Mouse (Mus musculus) heart, adult 2 months (tissue): ENCODE data around the gene Olfr1291-ps1. TPM values are rescaled to one million over a fixed set of nuclear protein-coding genes. Genes with fewer than 3 reads are reported as not detected.

ENCODE experiments used
- DNase-seq, 2 experiments: peaks; one replicate each; pipeline ENCODE4 v3.0.0; 2021
- H3K27ac ChIP-seq: fragments of 200-600 bp; 2 replicates; pipeline ENCODE4 v1.8.1; 2022
- H3K27me3 ChIP-seq: fragments of 200-500 bp; 2 replicates; pipeline ENCODE4 v1.6.1; 2012; ENCODE audit warnings: mild to moderate bottlenecking, low read length, inconsistent platforms, mixed read lengths; ENCODE audit not compliant: control insufficient read depth, insufficient read depth
- H3K36me3 ChIP-seq: fragments of 200-500 bp; 2 replicates; pipeline ENCODE4 v1.6.1; 2012; ENCODE audit warnings: low read length, inconsistent platforms; ENCODE audit not compliant: control insufficient read depth, insufficient read depth
- H3K4me1 ChIP-seq: fragments of 200-500 bp; 2 replicates; pipeline ENCODE4 v1.6.1; 2011; ENCODE audit warnings: low read length; ENCODE audit not compliant: control insufficient read depth, insufficient read depth
- H3K4me3 ChIP-seq: fragments of 200-600 bp; 2 replicates; pipeline ENCODE4 v1.8.1; 2022
- H3K79me2 ChIP-seq: fragments of 200-500 bp; replicated peaks from 2 replicates; pipeline ENCODE4 v1.6.1; 2012; ENCODE audit warnings: mild to moderate bottlenecking, inconsistent platforms, low read length, moderate library complexity, mixed read lengths; ENCODE audit not compliant: control insufficient read depth, insufficient read depth
- H3K9ac ChIP-seq: fragments of 200-500 bp; 2 replicates; pipeline ENCODE4 v1.6.1; 2012; ENCODE audit warnings: low read depth, mild to moderate bottlenecking, control low read depth, inconsistent platforms, low read length, mixed read lengths
- CTCF ChIP-seq: fragments of 200-600 bp; IDR thresholded peaks from 2 replicates; pipeline ENCODE4 v1.8.1; 2022; ENCODE audit warnings: antibody characterized with exemption, mild to moderate bottlenecking, moderate library complexity
- EP300 ChIP-seq: fragments of 200-500 bp; IDR thresholded peaks from 2 replicates; pipeline ENCODE4 v1.6.1; 2011; ENCODE audit warnings: low read depth, low read length, control low read depth; ENCODE audit not compliant: insufficient read depth
- POLR2A ChIP-seq: fragments of 200-500 bp; IDR thresholded peaks from 2 replicates; pipeline ENCODE4 v1.6.1; 2011; ENCODE audit warnings: mild to moderate bottlenecking, low read depth, low read length, control low read depth; ENCODE audit not compliant: insufficient read depth
- WGBS: fragments of 180-500 bp; shearing (Covaris S2); methylation state at CpG from one replicate; pipeline ENCODE4 v1.1.7; 2018; 5-methylcytosine and 5-hydroxymethylcytosine counted together
- intact Hi-C: fragments of 180-260 bp; cut with DNase I; formaldehyde crosslinking; loops from one replicate; pipeline ENCODE4 v1.15.1; 2025
- polyA plus RNA-seq: library from polyadenylated mRNA; depleted of rRNA; stranded (reverse); fragments of >200 nt; gene quantifications from 2 replicates; pipeline ENCODE4 v1.2.3, GENCODE M21; 2012; rRNA removed
- total RNA-seq, 2 experiments: library from RNA; stranded (reverse); gene quantifications; 2 replicates each; pipeline ENCODE4 v1.2.3; 2021

Olfr1291-ps1 gene
- total and polyA plus RNA-seq, 3 experiments, result not detected

DNA sequence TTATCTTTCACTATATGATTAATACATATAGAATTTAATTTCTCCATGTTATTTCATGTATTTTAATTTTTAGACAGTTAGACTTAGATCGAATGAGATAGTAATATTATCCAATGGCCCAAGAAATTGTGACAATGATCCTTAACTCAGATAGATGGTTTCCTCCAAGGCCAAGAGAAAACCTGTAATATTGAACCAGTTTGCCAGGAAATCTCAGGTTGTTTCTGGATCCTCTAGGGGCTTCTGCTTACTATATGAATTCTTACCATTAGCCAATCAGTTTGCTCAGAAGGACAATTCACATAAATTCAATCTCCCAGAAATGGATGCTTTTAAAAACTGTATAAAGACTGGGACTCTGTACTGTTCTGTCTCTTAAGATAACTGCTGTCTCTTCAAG lies 27.9 kb downstream of the Olfr1291-ps1 start, which contains the start of gene Olfr1293-ps:
TSS of gene Olfr1293-ps (plus strand) at position 301 of the 400 bp plus-strand sequence.
- no peaks in the 10 kb centered on the region for H3K27me3 ChIP-seq
- TF ChIP-seq EP300, result no peak
- TF ChIP-seq CTCF, result no peak
- TF ChIP-seq POLR2A, result no peak
- H3K36me3 ChIP-seq, result no peaks in the 10 kb centered on the region
- no peak within 1 kb of the TSS for H3K9ac ChIP-seq
- WGBS, result 68% methylated on average over 1 of the region's 1 CpGs
- H3K27ac ChIP-seq, result no peak within 1 kb of the TSS
- H3K4me1 ChIP-seq, result no peaks in the 10 kb centered on the region
- intact Hi-C loops, result no loop called here
- no peak for DNase-seq
- H3K4me3 ChIP-seq, result no peak within 1 kb of the TSS
- H3K79me2 ChIP-seq, result no peaks in the 10 kb centered on the region

- no peaks in the 10 kb centered on the region for H3K27me3 ChIP-seq
- TF ChIP-seq EP300 (no peak), CTCF (no peak), POLR2A (no peak)
- no peak for DNase-seq
- intact Hi-C loops, result no loop called here
- H3K9ac ChIP-seq, result no peak within 1 kb of the TSS
- no peak within 1 kb of the TSS for H3K4me3 ChIP-seq
- no peaks in the 10 kb centered on the region for H3K36me3 ChIP-seq
- H3K27ac ChIP-seq, result no peak within 1 kb of the TSS
- 42% methylated on average over 1 of the region's 1 CpGs for WGBS
- no peaks in the 10 kb centered on the region for H3K4me1 ChIP-seq
- H3K79me2 ChIP-seq, result no peaks in the 10 kb centered on the region
Measured at GRCm38 (mm10) chr2:111540191-111540590, 43.2 kb downstream of the Olfr1291-ps1 start, which contains the start of gene Olfr1294. Gene Olfr1294, minus strand, starts transcription at chr2:111540291.

Other genes starting within 250 kb of the Olfr1291-ps1 start
- not detected for gene Olfr1276, start 242.7 kb upstream of the Olfr1291-ps1 start, total RNA-seq
- not detected in 2 replicates for gene Olfr1276, start 242.7 kb upstream of the Olfr1291-ps1 start, polyA plus RNA-seq
- not detected for gene Olfr1277, start 223.1 kb upstream of the Olfr1291-ps1 start, total RNA-seq
- gene Olfr1277, start 223.1 kb upstream of the Olfr1291-ps1 start, polyA plus RNA-seq, result not detected in 2 replicates
- gene Olfr1278, start 207.0 kb upstream of the Olfr1291-ps1 start, total RNA-seq, result not detected
- gene Olfr1278, start 207.0 kb upstream of the Olfr1291-ps1 start, polyA plus RNA-seq, result not detected in 2 replicates
- not detected for gene Olfr1279, start 196.5 kb upstream of the Olfr1291-ps1 start, total RNA-seq
- gene Olfr1279, start 196.5 kb upstream of the Olfr1291-ps1 start, polyA plus RNA-seq, result not detected in 2 replicates
- not detected for gene Olfr1280, start 183.2 kb upstream of the Olfr1291-ps1 start, total RNA-seq
- gene Olfr1280, start 183.2 kb upstream of the Olfr1291-ps1 start, polyA plus RNA-seq, result not detected in 2 replicates
- gene Olfr1281, start 170.7 kb upstream of the Olfr1291-ps1 start, total RNA-seq, result not detected
- gene Olfr1281, start 170.7 kb upstream of the Olfr1291-ps1 start, polyA plus RNA-seq, result not detected in 2 replicates
- gene Olfr1282, start 161.1 kb upstream of the Olfr1291-ps1 start, total RNA-seq, result not detected
- gene Olfr1282, start 161.1 kb upstream of the Olfr1291-ps1 start, polyA plus RNA-seq, result not detected in 2 replicates
- not detected for gene Olfr1283, start 130.4 kb upstream of the Olfr1291-ps1 start, total RNA-seq
- gene Olfr1283, start 130.4 kb upstream of the Olfr1291-ps1 start, polyA plus RNA-seq, result not detected in 2 replicates
- not detected for gene Olfr1284, start 121.7 kb upstream of the Olfr1291-ps1 start, total RNA-seq
- gene Olfr1284, start 121.7 kb upstream of the Olfr1291-ps1 start, polyA plus RNA-seq, result not detected in 2 replicates
- gene Olfr1286, start 74.1 kb upstream of the Olfr1291-ps1 start, total RNA-seq, result not detected
- not detected in 2 replicates for gene Olfr1286, start 74.1 kb upstream of the Olfr1291-ps1 start, polyA plus RNA-seq
- gene Olfr1287, start 48.0 kb upstream of the Olfr1291-ps1 start, total RNA-seq, result not detected
- gene Olfr1287, start 48.0 kb upstream of the Olfr1291-ps1 start, polyA plus RNA-seq, result not detected in 2 replicates
- gene Olfr1288, start 23.1 kb upstream of the Olfr1291-ps1 start, total RNA-seq, result not detected
- not detected in 2 replicates for gene Olfr1288, start 23.1 kb upstream of the Olfr1291-ps1 start, polyA plus RNA-seq
- not detected for gene Olfr1289, start 16.4 kb upstream of the Olfr1291-ps1 start, total RNA-seq
- gene Olfr1289, start 16.4 kb upstream of the Olfr1291-ps1 start, polyA plus RNA-seq, result not detected in 2 replicates
- gene Olfr1290, start 3.4 kb upstream of the Olfr1291-ps1 start, total RNA-seq, result not detected
- not detected in 2 replicates for gene Olfr1290, start 3.4 kb upstream of the Olfr1291-ps1 start, polyA plus RNA-seq
- gene Olfr1293-ps, start 28.0 kb downstream of the Olfr1291-ps1 start, total RNA-seq, result not detected
- gene Olfr1293-ps, start 28.0 kb downstream of the Olfr1291-ps1 start, polyA plus RNA-seq, result not detected in 2 replicates
- gene Olfr1294, start 43.1 kb downstream of the Olfr1291-ps1 start, total RNA-seq, result not detected
- gene Olfr1294, start 43.1 kb downstream of the Olfr1291-ps1 start, polyA plus RNA-seq, result not detected in 2 replicates
- not detected for gene Olfr1295, start 72.5 kb downstream of the Olfr1291-ps1 start, total RNA-seq
- not detected in 2 replicates for gene Olfr1295, start 72.5 kb downstream of the Olfr1291-ps1 start, polyA plus RNA-seq
- gene Olfr1297, start 129.3 kb downstream of the Olfr1291-ps1 start, total RNA-seq, result not detected
- not detected in 2 replicates for gene Olfr1297, start 129.3 kb downstream of the Olfr1291-ps1 start, polyA plus RNA-seq
- gene Olfr1298, start 152.0 kb downstream of the Olfr1291-ps1 start, total RNA-seq, result not detected
- not detected in 2 replicates for gene Olfr1298, start 152.0 kb downstream of the Olfr1291-ps1 start, polyA plus RNA-seq
- not detected for gene Olfr1299, start 164.2 kb downstream of the Olfr1291-ps1 start, total RNA-seq
- not detected in 2 replicates for gene Olfr1299, start 164.2 kb downstream of the Olfr1291-ps1 start, polyA plus RNA-seq